Mouse (Mus musculus): ENCODE measurements at regions not wholly inside any gene's neighbourhood (a gene's known extent, or its start where the extent isn't known, plus 50 kb on each side); places are given as distances from the start of the nearest gene placed in this dataset.

GRCm38 (mm10) chr13:110562902-110563301 lies 168.1 kb downstream of the Plk2 start:
- H3K36me3 ChIP-seq (ENCODE audit: control insufficient read depth in 1 of 2, insufficient read depth in 2 of 2, low read length in 2 of 2) = no peaks in the 10 kb centered on the region
- no peaks in the 10 kb centered on the region for H3K9me3 ChIP-seq (replicated peaks; ENCODE audit: insufficient read depth, low read length)
- no peaks in the 10 kb centered on the region for H3K4me1 ChIP-seq (ENCODE audit: control insufficient read depth in 1 of 2, insufficient read depth in 2 of 2, low read length in 2 of 2)
- H3K79me2 ChIP-seq (ENCODE audit: control insufficient read depth, insufficient read depth, low read length, poor library complexity) = no peaks in the 10 kb centered on the region
- H3K4me3 ChIP-seq (ENCODE audit: control insufficient read depth in 1 of 2, insufficient read depth in 1 of 2, low read depth in 2 of 2, low read length in 2 of 2) = no peak overlapping the region
- H3K9ac ChIP-seq (ENCODE audit: control insufficient read depth, low read depth, low read length, poor library complexity, severe bottlenecking) = no peak overlapping the region
- DNase-seq (ENCODE audit: low read depth, low spot score) = no peak
- TF ChIP-seq CHD1 (IDR thresholded peaks at IDR 0.05; ENCODE audit: low read depth, low read length) = no peak
- no peak for TF ChIP-seq BHLHE40 (IDR thresholded peaks at IDR 0.05; ENCODE audit: borderline replicate concordance, low read depth, low read length)
- no peak for TF ChIP-seq MAFK (IDR thresholded peaks at IDR 0.05; ENCODE audit: borderline replicate concordance, low read depth, low read length)
- TF ChIP-seq TAL1 (IDR thresholded peaks at IDR 0.05; ENCODE audit: low read length) = no peak
- TF ChIP-seq ETS1 (IDR thresholded peaks at IDR 0.05; ENCODE audit: low read depth, low read length) = no peak
- TF ChIP-seq NELFE (IDR thresholded peaks at IDR 0.05; ENCODE audit: low read depth, low read length) = no peak
- no peak for TF ChIP-seq ZKSCAN1 (IDR thresholded peaks at IDR 0.05; ENCODE audit: low read depth, low read length)
- TF ChIP-seq SMC3 (IDR thresholded peaks at IDR 0.05; ENCODE audit: low read depth, low read length) = no peak
- no peak for TF ChIP-seq RAD21 (IDR thresholded peaks at IDR 0.05; ENCODE audit: low read depth, low read length)
- no peak overlapping the region for H3K27ac ChIP-seq (ENCODE audit: control insufficient read depth, low read depth, low read length)
- no peaks in the 10 kb centered on the region for H3K27me3 ChIP-seq (ENCODE audit: control insufficient read depth in 1 of 2, insufficient read depth in 2 of 2, low read length in 2 of 2)

GRCm38 (mm10) chr13:110563967-110564366 lies 169.1 kb downstream of the Plk2 start:
- H3K9me3 ChIP-seq (replicated peaks; ENCODE audit: insufficient read depth, low read length) = no peaks in the 10 kb centered on the region
- H3K9ac ChIP-seq (ENCODE audit: control insufficient read depth, low read depth, low read length, poor library complexity, severe bottlenecking) = no peak overlapping the region
- no peak for DNase-seq (ENCODE audit: low read depth, low spot score)
- no peak overlapping the region for H3K27ac ChIP-seq (ENCODE audit: control insufficient read depth, low read depth, low read length)
- no peak overlapping the region for H3K4me3 ChIP-seq (ENCODE audit: control insufficient read depth in 1 of 2, insufficient read depth in 1 of 2, low read depth in 2 of 2, low read length in 2 of 2)
- TF ChIP-seq GABPA (IDR thresholded peaks at IDR 0.05; ENCODE audit: low read depth, low read length) = no peak
- no peak for TF ChIP-seq POLR2A (IDR thresholded peaks at IDR 0.05; ENCODE audit: control insufficient read depth in 1 of 2, insufficient read depth in 1 of 2, low read depth in 1 of 2, low read length in 2 of 2, poor library complexity in 1 of 2)
- TF ChIP-seq CHD2 (IDR thresholded peaks at IDR 0.05; ENCODE audit: low read length) = no peak
- TF ChIP-seq NRF1 (IDR thresholded peaks at IDR 0.05; ENCODE audit: insufficient read depth, low read depth, low read length, poor library complexity, severe bottlenecking) = no peak
- TF ChIP-seq USF2 (IDR thresholded peaks at IDR 0.05; ENCODE audit: borderline replicate concordance in 1 of 2, insufficient read depth in 1 of 2, low read depth in 1 of 2, low read length in 2 of 2) = no peak
- no peak for TF ChIP-seq ZNF384 (IDR thresholded peaks at IDR 0.05; ENCODE audit: low read depth, low read length)
- no peak for TF ChIP-seq MYB (IDR thresholded peaks at IDR 0.05; ENCODE audit: low read depth, low read length)
- TF ChIP-seq ZC3H11A (IDR thresholded peaks at IDR 0.05; ENCODE audit: low read depth, low read length) = no peak
- TF ChIP-seq SIN3A (IDR thresholded peaks at IDR 0.05; ENCODE audit: low read length) = no peak
- no peak for TF ChIP-seq CHD1 (IDR thresholded peaks at IDR 0.05; ENCODE audit: low read depth, low read length)
- TF ChIP-seq NELFE (IDR thresholded peaks at IDR 0.05; ENCODE audit: low read depth, low read length) = no peak
- no peak for TF ChIP-seq CTCF (IDR thresholded peaks at IDR 0.05 in 2 of 3, conservative IDR thresholded peaks at IDR 0.05 in 1 of 3; ENCODE audit: control insufficient read depth in 1 of 3, insufficient read depth in 1 of 3, low read depth in 2 of 3, low read length in 3 of 3, poor library complexity in 1 of 3, severe bottlenecking in 1 of 3)
- no peak for TF ChIP-seq MAFK (IDR thresholded peaks at IDR 0.05; ENCODE audit: borderline replicate concordance, low read depth, low read length)
- no peak for TF ChIP-seq GATA1 (IDR thresholded peaks at IDR 0.05; ENCODE audit: low read depth, low read length)
- no peaks in the 10 kb centered on the region for H3K79me2 ChIP-seq (ENCODE audit: control insufficient read depth, insufficient read depth, low read length, poor library complexity)
- no peaks in the 10 kb centered on the region for H3K4me1 ChIP-seq (ENCODE audit: control insufficient read depth in 1 of 2, insufficient read depth in 2 of 2, low read length in 2 of 2)
- H3K36me3 ChIP-seq (ENCODE audit: control insufficient read depth in 1 of 2, insufficient read depth in 2 of 2, low read length in 2 of 2) = no peaks in the 10 kb centered on the region
- H3K27me3 ChIP-seq (ENCODE audit: control insufficient read depth in 1 of 2, insufficient read depth in 2 of 2, low read length in 2 of 2) = no peaks in the 10 kb centered on the region
